Mouse (Mus musculus) embryonic fibroblast, embryonic 13.5 days (primary cell): ENCODE measurements around the gene Gm35549.

Source experiments
- CTCF ChIP-seq: IDR thresholded peaks from 2 replicates; pipeline ENCODE4 v1.5.1; 2011; ENCODE audit warnings: mild to moderate bottlenecking, control low read depth, low read length, moderate library complexity, borderline replicate concordance; ENCODE audit not compliant: insufficient read depth
- POLR2A ChIP-seq: IDR thresholded peaks from 2 replicates; pipeline ENCODE4 v1.6.1; 2011; ENCODE audit warnings: low read depth, mild to moderate bottlenecking, control low read depth, low read length, moderate library complexity

GRCm38 (mm10) chr9:122886372-122887179 is 42.7 kb upstream of the Gm35549 start:
- TF ChIP-seq CTCF = no peak
- peak; percentile 82 for TF ChIP-seq POLR2A
